Mouse (Mus musculus): ENCODE results near the gene Basp1.

- TF ChIP-seq CTCF (IDR thresholded peaks at IDR 0.05; ENCODE audit: low read depth, low read length): no peak
- TF ChIP-seq POLR2A (IDR thresholded peaks at IDR 0.05; ENCODE audit: extremely low read depth, insufficient read depth, low read length): no peak
Measured at GRCm38 (mm10) chr15:25448703-25449340, 35.3 kb upstream of the Basp1 start.

Data from liver, adult 2 months (tissue).